Mouse (Mus musculus): Measurements from ENCODE around the gene Vgll1. TPM values are rescaled to one million over a fixed set of nuclear protein-coding genes. Genes with fewer than 3 reads are reported as not detected.

Vgll1 gene
- 0.06 TPM in 1 of 2 replicates, not detected in the other for polyA plus RNA-seq (2012; rRNA removed)

GRCm38 (mm10) chrX:57087806-57088205 lies at the start of gene Vgll1:
Gene Vgll1 (plus strand): TSS chrX:57088106.

GRCm38 (mm10) chrX:57042774-57043173 lies 45.1 kb upstream of the Vgll1 start, which contains the start of gene Brs3:
Gene Brs3 (plus strand): TSS chrX:57043074.

GRCm38 (mm10) chrX:57053174-57053992 lies 34.5 kb upstream of the Vgll1 start, which contains the start of gene Htatsf1:
Gene Htatsf1 (plus strand): TSS chrX:57053583.

Other genes with a start within 250 kb of the Vgll1 start
- gene Adgrg4, start 217.9 kb upstream of the Vgll1 start, polyA plus RNA-seq (2012; rRNA removed), result not detected in 2 replicates
- 0.09 and 0.10 TPM in 2 replicates for gene Brs3, start 45.0 kb upstream of the Vgll1 start, polyA plus RNA-seq (2012; rRNA removed)
- gene Htatsf1, start 34.5 kb upstream of the Vgll1 start, polyA plus RNA-seq (2012; rRNA removed), result 48.6 and 50.9 TPM in 2 replicates
- gene Cd40lg, start 124.0 kb downstream of the Vgll1 start, polyA plus RNA-seq (2012; rRNA removed), result not detected in 2 replicates

All from central nervous system, embryonic 14 days (tissue).